Mouse (Mus musculus) forebrain, embryonic 11.5 days (tissue): ENCODE measurements at regions not wholly inside any gene's neighbourhood (a gene's known extent, or its start where the extent isn't known, plus 50 kb on each side); places are given as distances from the start of the nearest gene placed in this dataset.
"Not testable (repeated sequence)": the region's sequence is repeated elsewhere in the genome, so short reads cannot be mapped to it uniquely, and the experiment has no call there.

Experiments
- ATAC-seq: fragments of 200-750 bp; cut with Nextera tagmentation; replicated peaks from 2 replicates; pipeline ENCODE4 v1.8.0; 2017; ENCODE audit warnings: moderate TSS enrichment; ENCODE audit not compliant: low FRiP score
- DNase-seq: peaks from one replicate; pipeline ENCODE4 v3.0.0-alpha.2; 2017; ENCODE audit warnings: low spot score
- H3K27ac ChIP-seq: fragments of 300-500 bp; sonication (generic); 2 replicates; pipeline ENCODE4 v1.5.1; 2014; ENCODE audit warnings: low read depth, low read length
- H3K27me3 ChIP-seq: fragments of 300-500 bp; sonication (generic); 2 replicates; pipeline ENCODE4 v1.6.1; 2014; ENCODE audit warnings: mild to moderate bottlenecking, low read length, mixed read lengths; ENCODE audit not compliant: control insufficient read depth, insufficient read depth
- H3K36me3 ChIP-seq: fragments of 300-500 bp; sonication (generic); 2 replicates; pipeline ENCODE4 v1.6.1; 2014; ENCODE audit warnings: mild to moderate bottlenecking, low read length, moderate library complexity, mixed read lengths; ENCODE audit not compliant: control insufficient read depth, insufficient read depth
- H3K4me1 ChIP-seq: fragments of 300-500 bp; sonication (generic); replicated peaks from 2 replicates; pipeline ENCODE4 v1.6.1; 2014; ENCODE audit warnings: low read length, mixed read lengths; ENCODE audit not compliant: control insufficient read depth, insufficient read depth
- H3K4me2 ChIP-seq: fragments of 300-500 bp; sonication (generic); 2 replicates; pipeline ENCODE4 v1.6.1; 2014; ENCODE audit warnings: low read depth, mild to moderate bottlenecking, low read length, moderate library complexity, mixed read lengths; ENCODE audit not compliant: severe bottlenecking
- H3K4me3 ChIP-seq: fragments of 300-500 bp; sonication (generic); 2 replicates; pipeline ENCODE4 v1.5.1; 2014; ENCODE audit warnings: low read depth, low read length
- H3K9ac ChIP-seq: fragments of 300-500 bp; sonication (generic); 2 replicates; pipeline ENCODE4 v1.6.1; 2014; ENCODE audit warnings: low read length
- H3K9me3 ChIP-seq: fragments of 300-500 bp; sonication (generic); 2 replicates; pipeline ENCODE4 v1.6.1; 2016; ENCODE audit warnings: low read length, mixed read lengths; ENCODE audit not compliant: control insufficient read depth
- WGBS: fragments of 180-500 bp; shearing (Covaris S2); extraction: QIAGEN DNeasy Blood & Tissue Kit; methylation state at CpG from one replicate; pipeline ENCODE4 v1.1.7; 2014; 5-methylcytosine and 5-hydroxymethylcytosine counted together

DNA sequence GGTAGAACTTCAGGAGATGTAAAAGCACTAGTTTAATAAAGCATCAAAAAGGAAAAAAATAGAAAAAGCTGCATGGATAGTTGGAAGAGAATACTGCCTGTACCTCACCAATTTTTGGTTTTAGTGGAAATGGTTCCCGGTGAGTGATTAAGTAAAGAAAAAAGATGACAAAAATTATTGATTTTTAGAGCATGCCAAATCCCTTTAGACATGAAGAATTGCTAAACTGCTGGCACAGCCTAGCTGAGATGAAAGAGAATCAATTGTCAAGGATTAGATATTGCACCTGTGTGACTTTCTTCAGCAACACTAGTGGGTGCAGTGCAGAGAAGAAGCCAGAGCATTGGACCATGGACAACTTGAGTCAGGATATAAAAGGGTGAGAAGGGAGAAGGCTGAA, 348.7 kb upstream of the Cpeb2 start:
- 88% methylated on average over 1 of the region's 1 CpGs for WGBS
- no peaks in the 10 kb centered on the region for H3K4me1 ChIP-seq

DNA sequence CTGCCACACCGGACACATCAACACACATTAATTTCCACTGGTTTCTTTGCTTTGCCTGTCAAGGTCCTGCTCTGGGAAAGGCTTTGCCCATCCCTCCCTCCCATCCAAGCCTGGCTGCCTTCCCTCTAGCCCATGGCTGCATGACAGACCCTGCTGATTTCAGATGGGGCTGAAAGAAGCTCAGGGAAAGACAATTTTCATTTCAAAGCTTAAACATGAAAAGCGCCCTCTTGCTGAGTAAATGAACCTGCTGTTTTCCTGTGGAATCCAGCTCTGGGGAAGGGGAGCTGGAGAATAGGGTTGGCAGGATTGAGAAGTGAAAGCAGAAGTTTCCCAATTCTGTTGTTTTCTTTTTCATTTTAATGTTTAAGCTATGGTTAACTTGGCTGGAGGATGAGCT, 341.1 kb upstream of the Cpeb2 start:
- H3K27me3 ChIP-seq, result no peaks in the 10 kb centered on the region
- H3K9ac ChIP-seq, result no peak overlapping the region
- 32% methylated on average over 2 of the region's 2 CpGs for WGBS
- H3K27ac ChIP-seq, result no peak overlapping the region
- H3K9me3 ChIP-seq, result no peaks in the 10 kb centered on the region
- H3K4me1 ChIP-seq, result no peaks in the 10 kb centered on the region
- DNase-seq (no peak), ATAC-seq (no peak)
- H3K4me3 ChIP-seq, result no peak overlapping the region
- no peaks in the 10 kb centered on the region for H3K36me3 ChIP-seq
- no peak overlapping the region for H3K4me2 ChIP-seq

More for the DNA sequence above, 348.7 kb upstream of the Cpeb2 start:
- Histone ChIP-seq H3K9ac (no peak overlapping the region), H3K4me3 (no peak overlapping the region), H3K27ac (no peak overlapping the region), H3K27me3 (no peaks in the 10 kb centered on the region), H3K4me2 (no peak overlapping the region), H3K9me3 (no peaks in the 10 kb centered on the region), H3K36me3 (no peaks in the 10 kb centered on the region)
- ATAC-seq (no peak), DNase-seq (no peak)

DNA sequence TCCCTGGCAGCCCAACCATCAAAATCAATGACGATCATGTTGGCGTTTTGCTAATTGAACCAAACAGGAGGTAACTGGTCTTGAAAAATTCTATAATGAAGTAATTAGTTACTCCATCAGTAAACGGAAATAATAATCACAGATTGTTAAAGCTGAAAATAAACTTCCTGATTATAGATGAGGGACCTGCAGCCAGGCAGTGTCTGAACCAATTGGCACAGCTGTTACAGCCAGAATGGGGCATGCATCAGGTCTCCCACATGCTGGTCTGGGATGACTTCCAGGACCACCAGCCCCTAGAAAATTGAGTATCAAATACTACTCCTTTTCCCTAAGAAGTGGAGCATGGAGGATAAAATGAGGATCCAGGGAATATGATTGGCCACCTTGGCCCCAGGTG, 326.8 kb upstream of the Cpeb2 start:
- no peaks in the 10 kb centered on the region for H3K27me3 ChIP-seq
- 85% methylated on average over 3 of the region's 3 CpGs for WGBS
- no peak overlapping the region for H3K27ac ChIP-seq
- H3K36me3 ChIP-seq, result no peaks in the 10 kb centered on the region
- no peak overlapping the region for H3K4me2 ChIP-seq
- ATAC-seq (no peak), DNase-seq (no peak)
- H3K4me1 ChIP-seq, result no peaks in the 10 kb centered on the region
- no peaks in the 10 kb centered on the region for H3K9me3 ChIP-seq
- H3K4me3 ChIP-seq, result no peak overlapping the region
- no peak overlapping the region for H3K9ac ChIP-seq

DNA sequence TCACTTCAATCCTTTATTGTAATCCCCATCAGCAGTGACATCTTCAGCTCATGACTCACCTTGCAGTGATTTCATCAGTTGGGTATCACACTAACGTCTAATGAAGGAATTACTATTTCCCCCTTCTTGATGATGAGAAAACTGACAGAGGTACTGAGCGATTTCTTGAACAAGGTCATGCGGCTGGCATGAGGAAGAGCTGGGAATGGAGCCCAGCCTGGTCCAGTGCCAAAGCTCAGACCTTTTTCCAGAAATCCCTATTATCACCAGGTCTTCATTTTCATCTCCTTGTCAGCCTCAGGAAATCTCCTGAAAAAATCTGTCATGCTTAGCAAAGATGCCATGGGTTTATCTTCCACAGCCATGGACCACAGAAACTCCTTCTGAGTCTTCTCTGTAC, 313.6 kb upstream of the Cpeb2 start:
- no peak overlapping the region for H3K4me3 ChIP-seq
- no peaks in the 10 kb centered on the region for H3K4me1 ChIP-seq
- WGBS, result 81% methylated on average over 3 of the region's 3 CpGs
- no peak for ATAC-seq
- H3K36me3 ChIP-seq, result no peaks in the 10 kb centered on the region
- no peak overlapping the region for H3K27ac ChIP-seq
- H3K9ac ChIP-seq, result no peak overlapping the region
- H3K4me2 ChIP-seq, result no peak overlapping the region
- DNase-seq, result no peak
- H3K9me3 ChIP-seq, result no peaks in the 10 kb centered on the region
- no peaks in the 10 kb centered on the region for H3K27me3 ChIP-seq

DNA sequence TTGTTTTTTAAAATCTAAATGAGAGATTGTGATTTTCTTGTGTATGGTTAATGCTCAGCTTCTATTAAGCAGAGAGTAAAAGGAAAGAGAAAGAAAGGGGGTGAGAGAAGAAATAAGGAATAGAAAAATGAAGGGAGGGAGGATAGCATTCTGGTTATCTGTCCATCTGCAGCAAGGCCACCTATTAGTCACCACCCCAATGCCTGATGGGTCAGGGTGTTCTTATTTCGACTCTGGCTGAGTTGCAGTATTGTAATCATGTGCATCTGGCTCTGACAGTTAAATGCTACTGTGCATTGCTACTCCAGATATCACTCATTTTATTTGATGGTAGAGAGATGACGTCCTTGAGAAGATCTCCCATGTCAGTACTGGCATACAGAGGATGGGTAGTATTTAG, 300.9 kb upstream of the Cpeb2 start:
- no peak for ATAC-seq
- Histone ChIP-seq H3K4me1 (no peaks in the 10 kb centered on the region), H3K9ac (no peak overlapping the region), H3K4me3 (no peak overlapping the region), H3K27ac (no peak overlapping the region), H3K27me3 (no peaks in the 10 kb centered on the region), H3K9me3 (no peaks in the 10 kb centered on the region), H3K4me2 (no peak overlapping the region), H3K36me3 (no peaks in the 10 kb centered on the region)
- WGBS, result 83% methylated on average over 2 of the region's 2 CpGs
- DNase-seq, result no peak

DNA sequence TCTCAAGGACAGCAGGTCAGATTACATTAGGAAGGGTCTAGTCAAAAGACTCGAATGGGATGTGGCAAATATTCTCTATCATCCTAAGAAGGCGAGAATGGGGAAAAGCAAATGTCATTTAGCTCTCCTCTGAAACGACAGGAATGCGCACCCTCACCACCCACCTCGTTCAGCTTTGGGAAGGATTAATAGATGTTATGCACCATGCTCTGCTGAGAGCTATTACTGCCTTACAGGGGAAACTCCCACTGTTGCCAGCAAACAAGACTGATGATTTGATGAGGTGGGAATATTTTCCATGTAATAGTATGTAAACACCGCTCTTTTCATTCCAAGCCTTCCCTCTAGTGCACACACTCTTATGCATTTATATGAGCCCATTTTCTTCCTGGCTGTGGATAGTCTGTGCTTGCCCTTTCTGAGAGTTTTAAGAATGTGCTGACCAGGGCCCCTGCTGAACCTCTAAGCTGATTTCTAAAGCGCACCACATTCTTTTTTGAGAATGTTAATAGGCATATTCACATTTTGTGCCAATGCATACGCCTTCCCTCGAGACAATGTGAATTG, 273.6 kb upstream of the Cpeb2 start:
- DNase-seq (no peak), ATAC-seq (no peak)
- Histone ChIP-seq H3K4me2 (no peak overlapping the region), H3K9me3 (no peaks in the 10 kb centered on the region), H3K9ac (no peak overlapping the region), H3K4me3 (no peak overlapping the region), H3K27ac (no peak overlapping the region), H3K27me3 (no peaks in the 10 kb centered on the region), H3K36me3 (no peaks in the 10 kb centered on the region), H3K4me1 (no peaks in the 10 kb centered on the region)
- WGBS, result 67% methylated on average over 9 of the region's 9 CpGs

DNA sequence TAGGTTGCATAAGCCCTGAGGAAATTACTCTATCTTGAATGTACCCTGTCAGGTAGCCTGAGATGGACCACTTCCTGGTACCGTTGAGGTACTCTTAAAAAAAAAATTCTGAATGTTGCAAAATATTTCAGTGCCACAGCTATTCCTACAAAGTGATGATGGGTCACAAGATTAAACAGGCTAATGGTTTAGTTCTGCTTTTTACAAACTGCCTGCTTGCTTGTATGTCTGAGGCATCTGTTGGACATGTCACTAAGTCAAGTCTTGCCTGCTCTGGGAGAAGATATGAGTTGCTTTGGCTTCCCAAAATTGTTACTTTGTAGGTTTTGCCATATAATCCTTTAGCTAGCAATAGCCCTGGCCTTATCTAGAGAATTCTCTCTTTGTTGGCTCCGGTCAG, 266.0 kb upstream of the Cpeb2 start:
- H3K27me3 ChIP-seq, H3K36me3 ChIP-seq, H3K9ac ChIP-seq, ATAC-seq, H3K4me1 ChIP-seq, H3K4me2 ChIP-seq, H3K27ac ChIP-seq, H3K9me3 ChIP-seq, DNase-seq, H3K4me3 ChIP-seq: not testable (repeated sequence)
- WGBS, result 89% methylated on average over 2 of the region's 2 CpGs

DNA sequence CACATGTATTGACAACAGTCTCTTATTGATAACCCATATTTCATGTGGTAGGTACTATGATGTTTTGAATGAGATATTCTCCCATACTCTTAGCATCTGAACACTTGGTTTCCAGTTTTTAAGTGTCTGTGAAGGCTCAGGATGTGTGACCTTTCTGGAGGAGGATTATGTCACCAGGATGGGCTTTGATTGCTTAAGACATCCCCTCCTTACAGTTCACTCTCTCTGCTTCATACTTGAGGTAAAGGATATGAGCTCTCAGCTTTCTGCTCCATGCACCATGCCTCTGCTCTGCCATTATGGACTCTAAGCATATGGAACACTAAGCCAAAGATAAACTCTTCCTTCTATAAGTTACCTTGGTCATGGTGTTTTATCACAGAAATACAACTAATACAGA, 263.8 kb upstream of the Cpeb2 start:
- no peak for DNase-seq
- H3K36me3 ChIP-seq, result no peaks in the 10 kb centered on the region
- H3K9ac ChIP-seq, result no peak overlapping the region

DNA sequence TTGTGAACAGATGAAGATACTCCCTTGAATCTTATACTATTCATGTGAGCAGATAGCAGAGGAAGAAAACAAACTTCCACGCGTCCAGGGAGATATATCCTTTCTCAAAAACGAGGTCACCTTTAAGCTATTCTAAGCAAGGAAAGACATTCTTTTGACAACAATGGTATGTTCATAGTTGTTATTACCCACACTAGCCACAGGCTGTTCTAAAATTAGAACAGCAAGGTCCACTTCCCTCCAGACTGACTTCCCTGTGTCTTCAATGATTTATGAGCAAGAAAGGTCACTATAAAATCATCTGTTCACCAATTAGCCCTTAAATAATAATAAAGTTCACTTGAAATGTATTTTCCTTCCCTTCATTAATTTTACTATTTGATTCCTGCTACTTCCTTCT, 263.3 kb upstream of the Cpeb2 start:
- H3K9ac ChIP-seq, result no peak overlapping the region
- no peaks in the 10 kb centered on the region for H3K36me3 ChIP-seq
- no peak for ATAC-seq
- no peak overlapping the region for H3K27ac ChIP-seq
- DNase-seq, result no peak
- no peak overlapping the region for H3K4me2 ChIP-seq
- H3K27me3 ChIP-seq, result no peaks in the 10 kb centered on the region
- 80% methylated on average over 3 of the region's 3 CpGs for WGBS
- H3K9me3 ChIP-seq, result no peaks in the 10 kb centered on the region
- no peak overlapping the region for H3K4me3 ChIP-seq
- H3K4me1 ChIP-seq, result no peaks in the 10 kb centered on the region

More for the DNA sequence above, 263.8 kb upstream of the Cpeb2 start:
- Histone ChIP-seq H3K27ac (no peak overlapping the region), H3K9me3 (no peaks in the 10 kb centered on the region), H3K4me2 (no peak overlapping the region), H3K27me3 (no peaks in the 10 kb centered on the region), H3K4me1 (no peaks in the 10 kb centered on the region), H3K4me3 (no peak overlapping the region)
- ATAC-seq, result no peak
